Mouse (Mus musculus): ENCODE measurements around the gene Creb5.

GRCm38 (mm10) chr6:53678307-53678706 lies 391.2 kb downstream of the Creb5 start:
- TF ChIP-seq POLR2A (IDR thresholded peaks at IDR 0.05; ENCODE audit: extremely low read depth, insufficient read depth, low read length) (no peak), CTCF (IDR thresholded peaks at IDR 0.05; ENCODE audit: extremely low read depth, insufficient read depth, low read length) (no peak)

Data from cortical plate, adult 2 months (tissue).